Mouse (Mus musculus): ENCODE measurements around the gene Slc4a10. TPM values are rescaled to one million over a fixed set of nuclear protein-coding genes. Genes with fewer than 3 reads are reported as not detected.
A peak's percentile ranks its signal among the peaks of the same experiment; 100 is the strongest.

The Slc4a10 gene
- polyA plus RNA-seq, 1 experiment from 2014 or later = 0.43 TPM

DNA sequence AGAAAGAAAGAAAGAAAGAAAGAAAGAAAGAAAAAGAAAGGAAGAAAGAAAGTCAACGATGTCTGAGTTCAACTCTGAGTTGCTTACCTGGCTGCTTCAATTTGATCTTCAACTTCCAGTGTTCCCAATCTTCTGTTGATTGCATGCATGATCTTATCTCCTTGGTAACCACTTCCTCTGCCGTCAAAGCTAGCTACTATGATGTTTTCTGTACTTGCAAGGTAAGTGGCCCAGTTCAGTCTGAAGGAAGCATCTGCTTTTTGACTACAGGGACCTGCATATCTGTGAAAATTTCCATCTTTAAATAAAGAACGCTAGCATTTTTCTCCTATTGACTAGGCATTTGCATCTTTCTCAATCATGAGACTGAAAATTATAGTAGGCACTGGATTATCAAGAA, 305.8 kb downstream of the Slc4a10 start:
- no peak for ATAC-seq (replicated peaks; ENCODE audit: insufficient number of reproducible peaks, insufficient read depth, low FRiP score, low read depth)
- Histone ChIP-seq H3K4me3 (no peak overlapping the region), H3K9ac (no peak overlapping the region), H3K27me3 (no peaks in the 10 kb centered on the region), H3K36me3 (no peaks in the 10 kb centered on the region), H3K9me3 (replicated peaks) (no peaks in the 10 kb centered on the region), H3K4me1 (replicated peaks) (no peaks in the 10 kb centered on the region), H3K27ac (no peak overlapping the region), H3K4me2 (no peak overlapping the region)
- WGBS = 65% methylated on average over 3 of the region's 3 CpGs

DNA sequence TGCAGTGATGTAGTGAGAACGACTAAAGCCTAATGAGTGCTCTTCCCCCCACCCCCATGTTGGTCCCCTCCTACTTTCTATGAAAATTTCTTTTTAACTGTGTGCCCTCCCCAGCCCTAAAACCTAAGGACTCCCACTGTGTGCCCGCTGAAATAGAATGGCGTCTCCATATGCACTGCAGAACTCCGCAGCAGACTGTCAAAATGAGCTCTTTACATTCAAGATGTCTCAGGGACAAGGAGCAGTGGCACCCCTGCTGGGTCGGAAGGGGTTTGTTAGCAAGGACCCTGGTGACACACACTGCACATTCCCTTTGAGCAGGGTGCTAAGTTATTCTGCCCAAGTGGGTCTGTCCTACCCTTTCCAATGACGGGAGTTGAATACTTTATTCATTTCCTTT, 309.5 kb downstream of the Slc4a10 start:
- 64% methylated on average over 6 of the region's 6 CpGs for WGBS
- H3K27me3 ChIP-seq = no peaks in the 10 kb centered on the region
- H3K9ac ChIP-seq = no peak overlapping the region
- no peak for ATAC-seq (replicated peaks; ENCODE audit: insufficient number of reproducible peaks, insufficient read depth, low FRiP score, low read depth)
- H3K27ac ChIP-seq = no peak overlapping the region
- no peak overlapping the region for H3K4me3 ChIP-seq
- no peaks in the 10 kb centered on the region for H3K36me3 ChIP-seq
- H3K4me1 ChIP-seq (replicated peaks) = no peaks in the 10 kb centered on the region
- H3K4me2 ChIP-seq = no peak overlapping the region
- H3K9me3 ChIP-seq (replicated peaks) = no peaks in the 10 kb centered on the region

DNA sequence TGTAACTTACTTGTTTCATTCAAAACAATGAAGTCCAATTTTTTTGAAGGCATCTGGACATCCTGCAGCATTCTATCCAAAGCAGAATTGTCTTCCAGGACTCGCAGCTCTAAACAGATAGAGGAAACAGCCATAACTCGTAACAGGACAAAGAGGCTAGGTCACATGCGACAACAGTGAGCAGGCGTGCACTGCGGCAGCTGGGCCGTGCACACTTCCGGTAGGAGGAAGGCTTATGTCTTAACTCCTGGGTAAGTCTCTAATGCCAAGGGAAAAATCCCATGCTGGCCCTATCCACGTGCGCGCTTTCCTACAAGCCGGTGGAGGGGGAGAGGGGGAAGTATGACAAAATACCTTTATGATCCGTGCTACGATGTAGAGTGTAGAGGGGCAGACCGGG, 310.3 kb downstream of the Slc4a10 start:
- Histone ChIP-seq H3K27ac (no peak overlapping the region), H3K9me3 (replicated peaks) (no peaks in the 10 kb centered on the region), H3K4me3 (no peak overlapping the region), H3K27me3 (no peaks in the 10 kb centered on the region), H3K4me2 (no peak overlapping the region), H3K4me1 (replicated peaks) (no peaks in the 10 kb centered on the region), H3K9ac (no peak overlapping the region), H3K36me3 (no peaks in the 10 kb centered on the region)
- ATAC-seq (replicated peaks; ENCODE audit: insufficient number of reproducible peaks, insufficient read depth, low FRiP score, low read depth) = no peak
- 81% methylated on average over 14 of the region's 14 CpGs for WGBS

DNA sequence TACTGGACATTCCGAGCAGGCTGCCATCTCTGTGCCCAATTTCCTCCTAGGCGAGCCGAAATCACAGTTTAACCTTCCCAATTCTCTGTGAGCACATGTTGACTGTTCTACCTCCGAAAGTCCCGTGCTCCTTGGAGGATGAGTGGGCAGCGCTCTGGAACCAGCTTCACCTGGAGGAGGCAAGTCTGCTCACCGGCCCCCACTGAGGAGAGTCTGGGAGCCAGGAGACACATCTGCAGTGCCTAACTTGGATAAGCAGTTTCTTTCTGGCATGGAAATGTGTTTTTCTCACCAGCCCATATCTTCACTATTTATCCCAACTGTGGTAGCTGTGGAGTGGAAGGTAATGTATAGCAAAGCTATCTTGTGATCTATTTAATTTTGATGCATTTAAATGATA, 311.0 kb downstream of the Slc4a10 start:
- no peak overlapping the region for H3K4me2 ChIP-seq
- no peak overlapping the region for H3K9ac ChIP-seq
- no peaks in the 10 kb centered on the region for H3K27me3 ChIP-seq
- no peaks in the 10 kb centered on the region for H3K9me3 ChIP-seq (replicated peaks)
- no peaks in the 10 kb centered on the region for H3K4me1 ChIP-seq (replicated peaks)
- H3K4me3 ChIP-seq = no peak overlapping the region
- H3K27ac ChIP-seq = no peak overlapping the region
- H3K36me3 ChIP-seq = no peaks in the 10 kb centered on the region
- ATAC-seq (replicated peaks; ENCODE audit: insufficient number of reproducible peaks, insufficient read depth, low FRiP score, low read depth) = no peak
- WGBS = 80% methylated on average over 7 of the region's 7 CpGs

DNA sequence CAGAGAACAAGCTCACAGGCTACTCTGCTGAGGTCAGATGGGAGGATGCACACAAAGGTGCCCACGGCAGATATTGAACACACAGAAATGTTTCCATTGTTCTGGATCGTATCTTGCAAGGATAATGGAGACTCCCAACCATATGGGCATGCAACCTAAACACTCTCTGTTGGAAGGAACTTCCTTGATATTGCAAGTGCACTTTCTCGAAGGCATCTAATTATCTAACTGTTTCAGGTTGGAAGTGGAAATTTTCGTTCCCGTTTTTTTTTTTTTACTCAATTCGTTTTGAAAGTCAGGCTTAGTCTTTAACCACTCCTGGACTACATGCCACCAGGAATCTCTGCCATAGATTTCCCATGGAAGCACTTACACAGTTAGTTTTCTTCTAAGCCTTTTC, 314.6 kb downstream of the Slc4a10 start:
- Histone ChIP-seq H3K9me3 (replicated peaks) (no peaks in the 10 kb centered on the region), H3K27ac (no peak overlapping the region), H3K4me3 (no peak overlapping the region), H3K4me1 (replicated peaks) (no peaks in the 10 kb centered on the region), H3K4me2 (no peak overlapping the region), H3K9ac (no peak overlapping the region), H3K36me3 (no peaks in the 10 kb centered on the region), H3K27me3 (no peaks in the 10 kb centered on the region)
- no peak for ATAC-seq (replicated peaks; ENCODE audit: insufficient number of reproducible peaks, insufficient read depth, low FRiP score, low read depth)
- WGBS = 74% methylated on average over 6 of the region's 6 CpGs

DNA sequence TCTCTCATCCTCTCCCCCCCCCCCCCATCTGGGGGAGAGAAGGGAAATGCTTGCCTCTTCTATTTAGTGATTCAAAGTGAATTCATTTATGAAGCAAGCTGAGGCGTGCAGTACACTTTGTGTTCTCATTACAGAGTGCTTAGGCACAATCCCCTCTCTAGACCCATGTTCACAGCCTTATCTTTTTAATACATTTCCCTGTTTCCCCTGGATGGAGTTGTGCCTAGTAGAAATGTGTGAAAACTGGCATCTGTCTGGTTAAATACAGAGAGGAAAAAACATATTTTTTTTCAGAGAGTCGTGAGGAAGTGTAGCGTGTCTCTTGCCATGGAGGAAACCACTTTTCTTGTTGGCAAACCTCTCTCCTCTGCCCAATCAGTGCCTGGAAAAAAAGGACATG, 315.3 kb downstream of the Slc4a10 start:
- 0 out of 2 replicates have a peak, but pooled peaks have one; percentile 35 for ATAC-seq (replicated peaks; ENCODE audit: insufficient number of reproducible peaks, insufficient read depth, low FRiP score, low read depth)
- no peaks in the 10 kb centered on the region for H3K9me3 ChIP-seq (replicated peaks)
- no peak overlapping the region for H3K9ac ChIP-seq
- WGBS = 63% methylated on average over 3 of the region's 3 CpGs
- no peaks in the 10 kb centered on the region for H3K36me3 ChIP-seq
- H3K27me3 ChIP-seq = no peaks in the 10 kb centered on the region
- no peak overlapping the region for H3K4me2 ChIP-seq
- no peaks in the 10 kb centered on the region for H3K4me1 ChIP-seq (replicated peaks)
- H3K27ac ChIP-seq = no peak overlapping the region
- H3K4me3 ChIP-seq = no peak overlapping the region

DNA sequence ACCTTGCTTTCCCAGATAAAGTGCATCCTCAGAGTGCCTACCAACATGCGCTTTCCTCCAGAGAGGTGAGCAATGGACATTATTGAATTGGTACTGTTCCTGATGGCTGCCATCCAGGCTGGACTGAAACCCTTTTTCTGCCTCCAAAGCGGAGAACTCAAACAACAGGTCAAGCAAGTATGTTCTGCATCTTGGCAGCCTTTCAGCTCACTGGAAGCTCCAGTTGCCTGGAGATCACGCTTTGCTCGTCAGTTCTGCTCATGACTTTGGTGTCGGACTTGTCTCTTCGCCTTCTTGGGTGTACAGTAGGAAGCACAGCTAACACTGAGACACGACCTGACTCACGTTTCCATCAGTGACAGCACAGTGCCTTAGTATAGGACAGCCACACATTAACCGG, 315.9 kb downstream of the Slc4a10 start:
- ATAC-seq (replicated peaks; ENCODE audit: insufficient number of reproducible peaks, insufficient read depth, low FRiP score, low read depth) = no peak
- Histone ChIP-seq H3K27ac (no peak overlapping the region), H3K4me3 (no peak overlapping the region), H3K9me3 (replicated peaks) (no peaks in the 10 kb centered on the region), H3K9ac (no peak overlapping the region), H3K4me1 (replicated peaks) (no peaks in the 10 kb centered on the region), H3K27me3 (no peaks in the 10 kb centered on the region), H3K4me2 (no peak overlapping the region), H3K36me3 (no peaks in the 10 kb centered on the region)
- WGBS = 79% methylated on average over 9 of the region's 9 CpGs

DNA sequence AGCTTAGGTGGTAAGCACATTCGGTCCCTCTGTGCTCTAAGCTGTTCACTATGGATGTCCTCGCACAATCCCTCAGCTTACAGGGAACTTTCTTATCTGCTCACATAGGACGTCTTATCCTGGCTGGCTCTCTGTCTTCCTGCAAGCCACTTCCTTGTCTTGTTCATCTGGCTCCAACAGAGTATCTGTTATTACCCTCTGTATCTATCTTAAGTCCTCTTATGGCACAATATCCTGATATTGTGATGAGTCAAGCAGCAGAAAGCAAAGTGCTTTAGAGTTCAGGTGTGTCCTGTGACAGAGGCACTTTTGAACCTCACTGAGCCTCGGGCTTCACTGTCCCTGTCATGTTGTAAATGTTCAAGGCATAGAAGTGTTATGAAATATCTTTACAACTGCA, 317.3 kb downstream of the Slc4a10 start:
- H3K4me3 ChIP-seq = no peak overlapping the region
- no peaks in the 10 kb centered on the region for H3K9me3 ChIP-seq (replicated peaks)
- ATAC-seq (replicated peaks; ENCODE audit: insufficient number of reproducible peaks, insufficient read depth, low FRiP score, low read depth) = no peak
- no peaks in the 10 kb centered on the region for H3K4me1 ChIP-seq (replicated peaks)
- H3K9ac ChIP-seq = no peak overlapping the region
- H3K4me2 ChIP-seq = no peak overlapping the region
- 55% methylated on average over 4 of the region's 4 CpGs for WGBS
- H3K27me3 ChIP-seq = no peaks in the 10 kb centered on the region
- H3K36me3 ChIP-seq = no peaks in the 10 kb centered on the region
- no peak overlapping the region for H3K27ac ChIP-seq

DNA sequence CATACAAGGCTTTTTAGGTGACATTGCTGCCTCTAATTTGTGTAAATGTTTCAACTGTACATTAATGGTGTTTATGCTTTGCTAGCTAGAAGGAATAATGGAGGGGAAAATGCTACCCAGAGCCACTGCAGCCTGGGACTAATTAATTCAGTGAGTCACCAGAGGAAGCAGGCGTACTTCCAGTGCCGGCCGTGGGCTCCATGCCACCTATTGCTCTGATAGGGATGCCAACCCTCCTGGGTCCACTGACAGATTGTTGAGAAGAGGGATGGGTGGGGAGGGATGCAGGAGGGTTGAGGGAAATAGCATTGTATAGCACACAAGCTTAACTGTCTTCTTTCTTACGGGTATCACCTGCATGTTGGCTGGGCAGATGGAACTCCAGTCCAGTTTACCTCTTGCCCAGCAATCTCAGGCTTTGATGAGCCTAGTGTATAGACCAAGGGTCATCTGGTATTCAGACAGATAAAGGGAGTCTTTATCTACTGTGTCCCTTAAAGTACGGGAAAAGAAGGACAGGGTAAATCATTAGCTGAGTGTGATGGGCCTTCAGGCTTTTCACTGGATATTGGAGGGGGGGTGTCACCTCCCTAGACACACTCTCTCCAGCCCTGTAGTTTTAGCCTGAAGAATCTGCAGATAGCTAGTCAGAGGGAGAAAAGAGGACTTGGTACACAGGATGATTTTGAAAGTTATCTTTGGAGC, 322.2 kb downstream of the Slc4a10 start:
- no peaks in the 10 kb centered on the region for H3K36me3 ChIP-seq
- H3K4me1 ChIP-seq (replicated peaks) = no peaks in the 10 kb centered on the region
- H3K27ac ChIP-seq = no peak overlapping the region
- whole genome bisulfite sequencing = 67% methylated on average over 5 of the region's 5 CpGs
- no peaks in the 10 kb centered on the region for H3K27me3 ChIP-seq
- no peak overlapping the region for H3K4me2 ChIP-seq
- no peak overlapping the region for H3K4me3 ChIP-seq
- ATAC-seq (replicated peaks; ENCODE audit: insufficient number of reproducible peaks, insufficient read depth, low FRiP score, low read depth) = no peak
- no peak overlapping the region for H3K9ac ChIP-seq
- H3K9me3 ChIP-seq (replicated peaks) = no peaks in the 10 kb centered on the region

DNA sequence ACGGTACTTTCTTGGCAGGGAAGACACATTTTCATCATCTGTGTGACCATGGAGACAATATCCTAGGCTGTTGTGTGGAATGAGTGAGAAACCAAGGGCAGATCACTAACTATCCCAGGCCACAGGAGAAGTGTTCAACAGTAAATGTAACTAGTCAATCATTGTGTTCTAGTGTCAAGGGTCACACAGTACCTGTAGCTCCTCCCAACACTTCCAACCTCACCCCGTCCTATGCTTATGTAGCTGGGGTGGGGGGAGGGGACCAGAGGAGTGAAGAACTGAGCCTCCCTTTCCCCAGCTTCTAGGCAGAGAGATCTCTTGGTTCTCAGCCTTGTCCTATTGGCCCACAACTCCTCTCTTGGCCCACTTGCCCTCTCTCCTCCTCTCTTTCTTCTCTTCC, 323.8 kb downstream of the Slc4a10 start:
- Histone ChIP-seq H3K27ac (no peak overlapping the region), H3K36me3 (no peaks in the 10 kb centered on the region), H3K9ac (no peak overlapping the region), H3K27me3 (no peaks in the 10 kb centered on the region), H3K4me2 (no peak overlapping the region), H3K9me3 (replicated peaks) (no peaks in the 10 kb centered on the region), H3K4me3 (no peak overlapping the region), H3K4me1 (replicated peaks) (no peaks in the 10 kb centered on the region)
- 70% methylated on average over 2 of the region's 2 CpGs for WGBS
- ATAC-seq (replicated peaks; ENCODE audit: insufficient number of reproducible peaks, insufficient read depth, low FRiP score, low read depth) = no peak

DNA sequence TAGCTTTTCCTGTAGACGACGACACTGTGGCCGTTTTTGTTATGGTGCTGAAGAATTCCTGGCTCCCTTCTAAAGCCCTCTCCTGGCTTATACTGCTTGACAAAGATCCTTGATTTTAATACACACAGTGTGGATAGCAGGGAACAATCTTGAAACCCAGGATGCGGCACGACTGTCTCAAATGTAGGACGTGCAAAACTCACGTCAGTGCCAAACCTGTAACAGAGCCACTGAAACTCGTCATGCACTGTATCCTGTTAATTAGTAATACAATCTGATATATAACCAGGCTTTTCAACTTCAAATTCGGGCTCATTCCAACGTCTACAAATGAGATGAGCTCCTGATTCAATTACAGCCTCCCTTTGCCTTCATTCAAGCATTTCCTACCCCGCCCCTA, 327.4 kb downstream of the Slc4a10 start:
- WGBS = 76% methylated on average over 11 of the region's 11 CpGs
- H3K27ac ChIP-seq = no peak overlapping the region
- ATAC-seq (replicated peaks; ENCODE audit: insufficient number of reproducible peaks, insufficient read depth, low FRiP score, low read depth) = no peak
- no peaks in the 10 kb centered on the region for H3K27me3 ChIP-seq
- H3K9me3 ChIP-seq (replicated peaks) = no peaks in the 10 kb centered on the region
- H3K4me1 ChIP-seq (replicated peaks) = no peaks in the 10 kb centered on the region
- H3K4me2 ChIP-seq = no peak overlapping the region
- H3K4me3 ChIP-seq = no peak overlapping the region
- no peaks in the 10 kb centered on the region for H3K36me3 ChIP-seq
- H3K9ac ChIP-seq = no peak overlapping the region
